Mouse (Mus musculus) liver, embryonic 15.5 days (tissue): Measurements from ENCODE around the gene Polr3gl. TPM values are rescaled to one million over a fixed set of nuclear protein-coding genes. Genes with fewer than 3 reads are reported as not detected.

Experiments
- ATAC-seq: fragments of 200-750 bp; cut with Nextera tagmentation; 2 replicates; pipeline ENCODE4 v1.8.0; 2017; ENCODE audit warnings: moderate number of reproducible peaks, mild to moderate bottlenecking, moderate library complexity; ENCODE audit not compliant: insufficient read depth
- H3K27ac ChIP-seq: fragments of 300-500 bp; sonication (generic); replicated peaks from 2 replicates; pipeline ENCODE4 v1.5.1; 2015; ENCODE audit warnings: mild to moderate bottlenecking, inconsistent platforms
- H3K27me3 ChIP-seq: fragments of 300-500 bp; sonication (generic); 2 replicates; pipeline ENCODE4 v1.6.1; 2015; ENCODE audit warnings: mild to moderate bottlenecking, inconsistent platforms
- H3K36me3 ChIP-seq: fragments of 300-500 bp; sonication (generic); replicated peaks from 2 replicates; pipeline ENCODE4 v1.6.1; 2015; ENCODE audit warnings: moderate library complexity, mild to moderate bottlenecking, inconsistent platforms
- H3K4me1 ChIP-seq: fragments of 300-500 bp; sonication (generic); replicated peaks from 2 replicates; pipeline ENCODE4 v1.6.1; 2015; ENCODE audit warnings: inconsistent platforms
- H3K4me2 ChIP-seq: fragments of 300-500 bp; sonication (generic); 2 replicates; pipeline ENCODE4 v1.6.1; 2015; ENCODE audit warnings: moderate library complexity, mild to moderate bottlenecking, inconsistent platforms
- H3K4me3 ChIP-seq: fragments of 300-500 bp; sonication (generic); replicated peaks from 2 replicates; pipeline ENCODE4 v1.5.1; 2015; ENCODE audit warnings: mild to moderate bottlenecking, inconsistent platforms
- H3K9ac ChIP-seq: fragments of 300-500 bp; sonication (generic); 2 replicates; pipeline ENCODE4 v1.6.1; 2015; ENCODE audit warnings: moderate library complexity, mild to moderate bottlenecking, inconsistent platforms
- H3K9me3 ChIP-seq: fragments of 300-500 bp; sonication (generic); replicated peaks from 2 replicates; pipeline ENCODE4 v1.6.1; 2016; ENCODE audit warnings: inconsistent platforms
- WGBS: fragments of 180-500 bp; shearing (Covaris S2); methylation state at CpG from one replicate; pipeline ENCODE4 v1.1.7; 2015; ENCODE audit warnings: mixed read lengths; ENCODE audit not compliant: insufficient replicate concordance; 5-methylcytosine and 5-hydroxymethylcytosine counted together
- polyA plus RNA-seq: library from polyadenylated mRNA; unstranded; fragments of >200 nt; fragmentation: Nextera tagmentation; extraction: Ambion mirVana; gene quantifications from 2 replicates; pipeline ENCODE4 v1.2.1, GENCODE M21; 2015

Gene Polr3gl
- polyA plus RNA-seq, 1 experiment from 2014 or later, result 10.9 TPM

- Histone ChIP-seq H3K9me3 (no peaks in the 10 kb centered on the region), H3K4me2 (no peak overlapping the region), H3K27me3 (no peaks in the 10 kb centered on the region), H3K4me1 (peaks cover 53% of the 10 kb centered on the region), H3K36me3 (no peaks in the 10 kb centered on the region), H3K4me3 (no peak overlapping the region), H3K27ac (peak overlapping the region; percentile 10; the same call in 1 of the 2 replicates), H3K9ac (no peak overlapping the region)
- no peak for ATAC-seq
- WGBS, result 38% methylated on average over 7 of the region's 7 CpGs
Measured at GRCm38 (mm10) chr3:96570643-96571042, 23.3 kb downstream of the Polr3gl start.

GRCm38 (mm10) chr3:96569966-96570605 is 23.9 kb downstream of the Polr3gl start:
- H3K9me3 ChIP-seq, result no peaks in the 10 kb centered on the region
- H3K27ac ChIP-seq, result 0 out of 2 replicates have a peak overlapping the region, but pooled peaks have one; percentile 10
- ATAC-seq, result no peak

DNA sequence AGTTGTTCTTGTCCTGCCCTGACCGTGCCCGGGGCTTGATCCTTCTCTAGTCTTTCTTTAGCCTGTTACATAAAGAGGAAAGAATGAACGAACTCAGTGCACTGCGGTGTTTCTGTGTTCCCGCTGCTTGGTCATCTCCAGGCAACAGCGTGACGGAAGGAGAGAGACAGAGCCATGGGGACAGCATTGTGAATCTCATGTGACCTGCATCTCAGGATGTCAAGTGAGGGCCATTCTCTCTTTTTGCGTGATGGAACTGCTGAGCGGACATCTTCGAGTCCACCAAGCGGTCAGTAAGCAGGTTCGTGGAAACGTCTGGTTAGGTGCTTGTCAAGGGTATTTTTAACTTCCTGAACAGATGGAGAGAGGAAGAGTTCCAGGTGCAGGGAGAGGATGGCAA is 24.5 kb downstream of the Polr3gl start:
- Histone ChIP-seq H3K4me3 (no peak overlapping the region), H3K4me2 (no peak overlapping the region), H3K4me1 (peaks cover 56% of the 10 kb centered on the region), H3K36me3 (no peaks in the 10 kb centered on the region), H3K9ac (no peak overlapping the region), H3K27me3 (no peaks in the 10 kb centered on the region), H3K27ac (no peak overlapping the region), H3K9me3 (no peaks in the 10 kb centered on the region)
- 82% methylated on average over 13 of the region's 13 CpGs for WGBS
- ATAC-seq, result no peak

More at GRCm38 (mm10) chr3:96569966-96570605, 23.9 kb downstream of the Polr3gl start:
- no peaks in the 10 kb centered on the region for H3K27me3 ChIP-seq
- peaks cover 52% of the 10 kb centered on the region for H3K4me1 ChIP-seq
- WGBS, result 68% methylated on average over 11 of the region's 11 CpGs
- no peaks in the 10 kb centered on the region for H3K36me3 ChIP-seq
- H3K4me3 ChIP-seq, result no peak overlapping the region
- H3K9ac ChIP-seq, result no peak overlapping the region
- H3K4me2 ChIP-seq, result no peak overlapping the region

DNA sequence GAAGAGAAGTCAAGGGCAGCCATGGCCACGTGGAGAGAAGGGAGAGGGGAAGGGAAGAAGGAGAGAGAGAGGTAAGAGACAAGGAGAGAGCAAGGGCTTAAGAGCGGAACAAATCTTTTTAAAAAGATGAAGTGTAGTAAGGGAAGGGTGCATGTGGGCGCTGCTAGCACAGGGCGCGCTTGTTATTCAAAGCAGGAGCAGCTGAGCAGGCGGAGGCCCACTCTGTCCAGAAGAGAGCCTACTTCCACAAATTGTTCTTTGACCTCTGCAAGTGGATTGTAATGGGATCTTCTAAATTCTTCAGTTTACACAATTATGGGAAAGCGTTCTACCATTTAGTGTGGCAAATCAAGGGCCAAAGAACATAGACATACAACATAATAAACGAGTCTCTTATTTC is 25.4 kb downstream of the Polr3gl start:
- Histone ChIP-seq H3K36me3 (no peaks in the 10 kb centered on the region), H3K4me2 (no peak overlapping the region), H3K4me1 (peaks cover 56% of the 10 kb centered on the region), H3K9ac (no peak overlapping the region), H3K4me3 (no peak overlapping the region), H3K27ac (no peak overlapping the region), H3K27me3 (no peaks in the 10 kb centered on the region), H3K9me3 (no peaks in the 10 kb centered on the region)
- ATAC-seq, result no peak
- WGBS, result 72% methylated on average over 8 of the region's 8 CpGs

GRCm38 (mm10) chr3:96566661-96567450 is 27.1 kb downstream of the Polr3gl start:
- 58% methylated on average over 8 of the region's 8 CpGs for WGBS
- H3K9me3 ChIP-seq, result no peaks in the 10 kb centered on the region
- no peak overlapping the region for H3K4me2 ChIP-seq

DNA sequence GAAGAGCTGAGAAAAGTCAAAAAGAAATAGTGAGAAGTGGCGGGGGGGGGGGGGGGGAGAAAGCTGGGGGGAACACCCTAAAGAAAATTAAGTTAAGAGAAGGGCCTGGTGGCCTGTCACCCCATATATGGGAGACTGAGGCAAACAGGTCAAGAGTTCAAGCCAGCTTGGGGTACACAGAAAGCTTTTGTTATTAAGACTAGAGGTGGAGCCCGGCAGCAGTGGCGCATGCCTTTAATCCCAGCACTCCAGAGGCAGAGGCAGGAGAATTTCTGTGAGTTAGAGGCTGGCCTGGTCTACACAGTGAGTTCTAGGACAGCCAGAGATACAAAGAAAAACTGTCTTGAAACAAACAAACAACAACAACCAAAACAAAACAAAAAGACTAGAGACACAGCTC is 28.9 kb downstream of the Polr3gl start:
- Histone ChIP-seq H3K27ac (peak overlapping the region; percentile 56), H3K36me3 (peaks cover 14% of the 10 kb centered on the region), H3K27me3 (no peaks in the 10 kb centered on the region), H3K9ac (no peak overlapping the region), H3K4me3 (no peak overlapping the region), H3K4me1 (peaks cover 64% of the 10 kb centered on the region), H3K9me3 (no peaks in the 10 kb centered on the region), H3K4me2 (peak overlapping the region; percentile 53)
- WGBS, result 51% methylated on average over 3 of the region's 3 CpGs
- no peak for ATAC-seq

More at GRCm38 (mm10) chr3:96566661-96567450, 27.1 kb downstream of the Polr3gl start:
- H3K27me3 ChIP-seq, result no peaks in the 10 kb centered on the region
- H3K27ac ChIP-seq, result no peak overlapping the region
- H3K36me3 ChIP-seq, result no peaks in the 10 kb centered on the region
- no peak for ATAC-seq
- H3K4me3 ChIP-seq, result no peak overlapping the region
- H3K9ac ChIP-seq, result no peak overlapping the region
- peaks cover 55% of the 10 kb centered on the region for H3K4me1 ChIP-seq

DNA sequence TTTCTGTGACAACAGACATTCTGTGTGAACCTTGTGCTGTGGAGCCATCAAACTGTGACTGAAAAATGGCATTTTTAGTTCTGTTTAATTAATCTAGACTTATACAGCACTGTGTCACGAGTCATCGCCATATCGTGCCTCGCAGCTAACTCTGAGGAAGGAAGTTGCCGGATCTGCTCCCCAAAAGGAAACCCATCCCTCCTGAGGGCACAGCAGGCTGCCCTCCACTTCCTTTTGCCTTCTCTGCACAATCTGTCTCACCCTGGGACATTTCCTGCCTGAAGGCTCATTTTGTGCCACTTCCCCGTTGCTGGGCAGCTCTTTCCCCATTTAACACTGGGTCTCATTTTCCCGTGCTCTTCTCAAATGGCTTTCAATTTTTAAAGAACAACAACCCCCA is 29.3 kb downstream of the Polr3gl start:
- peak overlapping the region; percentile 53 for H3K4me2 ChIP-seq
- H3K9me3 ChIP-seq, result no peaks in the 10 kb centered on the region
- peaks cover 66% of the 10 kb centered on the region for H3K4me1 ChIP-seq
- peak overlapping the region; percentile 30; the same call in 1 of the 2 replicates for H3K9ac ChIP-seq
- no peak overlapping the region for H3K4me3 ChIP-seq
- H3K36me3 ChIP-seq, result peaks cover 19% of the 10 kb centered on the region
- no peaks in the 10 kb centered on the region for H3K27me3 ChIP-seq
- 12% methylated on average over 7 of the region's 7 CpGs for WGBS
- peak overlapping the region; percentile 56 for H3K27ac ChIP-seq
- peak; percentile 47 for ATAC-seq

DNA sequence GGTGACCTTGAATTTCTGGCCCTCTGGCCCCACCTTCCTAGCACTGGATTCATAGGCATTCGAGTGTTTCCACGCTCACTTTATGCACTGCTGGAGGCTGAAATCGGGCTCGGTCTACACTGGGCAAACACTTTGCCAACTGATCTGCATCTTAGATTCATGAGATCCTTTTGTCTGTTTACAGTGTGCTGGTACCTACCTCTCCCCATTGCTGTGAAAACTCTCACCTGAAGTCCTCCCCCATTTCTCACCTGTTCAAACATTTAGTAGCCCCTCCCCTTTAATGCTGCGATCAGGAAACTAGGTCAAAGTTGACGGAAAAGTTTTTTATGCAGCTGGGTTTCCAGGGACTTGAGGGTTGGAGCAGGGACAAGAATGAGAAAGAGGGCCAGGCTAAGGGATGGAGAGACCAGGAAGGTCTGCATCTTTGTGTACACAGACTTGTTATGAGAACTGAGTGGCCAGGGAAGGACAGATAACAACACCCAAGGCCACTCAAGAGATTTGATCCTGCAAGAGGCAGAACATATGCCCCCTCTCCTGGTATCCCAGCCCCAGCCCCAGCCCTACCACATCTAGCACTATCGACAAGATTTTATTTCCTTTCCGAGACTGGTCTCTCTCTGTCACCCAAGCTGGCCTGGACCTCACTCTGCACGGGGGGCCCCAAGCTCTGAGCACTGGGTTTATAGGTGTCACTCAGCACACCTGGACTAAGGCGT is 29.9 kb downstream of the Polr3gl start:
- peak overlapping the region; percentile 53 for H3K4me2 ChIP-seq
- H3K4me1 ChIP-seq, result peaks cover 70% of the 10 kb centered on the region
- H3K9me3 ChIP-seq, result no peaks in the 10 kb centered on the region
- H3K27ac ChIP-seq, result peak overlapping the region; percentile 56
- no peaks in the 10 kb centered on the region for H3K27me3 ChIP-seq
- peaks cover 25% of the 10 kb centered on the region for H3K36me3 ChIP-seq
- WGBS, result 30% methylated on average over 10 of the region's 10 CpGs
- H3K9ac ChIP-seq, result 0 out of 2 replicates have a peak overlapping the region, but pooled peaks have one; percentile 30
- H3K4me3 ChIP-seq, result no peak overlapping the region
- 0 out of 2 replicates have a peak, but pooled peaks have one; percentile 3 for ATAC-seq

- Histone ChIP-seq H3K27ac (no peak overlapping the region), H3K4me3 (no peak overlapping the region), H3K27me3 (no peaks in the 10 kb centered on the region), H3K4me1 (peaks cover 70% of the 10 kb centered on the region), H3K36me3 (peaks cover 26% of the 10 kb centered on the region), H3K4me2 (no peak overlapping the region), H3K9me3 (no peaks in the 10 kb centered on the region), H3K9ac (no peak overlapping the region)
- no peak for ATAC-seq
- WGBS, result 52% methylated on average over 8 of the region's 8 CpGs
Measured at GRCm38 (mm10) chr3:96563267-96563666, 30.7 kb downstream of the Polr3gl start.

DNA sequence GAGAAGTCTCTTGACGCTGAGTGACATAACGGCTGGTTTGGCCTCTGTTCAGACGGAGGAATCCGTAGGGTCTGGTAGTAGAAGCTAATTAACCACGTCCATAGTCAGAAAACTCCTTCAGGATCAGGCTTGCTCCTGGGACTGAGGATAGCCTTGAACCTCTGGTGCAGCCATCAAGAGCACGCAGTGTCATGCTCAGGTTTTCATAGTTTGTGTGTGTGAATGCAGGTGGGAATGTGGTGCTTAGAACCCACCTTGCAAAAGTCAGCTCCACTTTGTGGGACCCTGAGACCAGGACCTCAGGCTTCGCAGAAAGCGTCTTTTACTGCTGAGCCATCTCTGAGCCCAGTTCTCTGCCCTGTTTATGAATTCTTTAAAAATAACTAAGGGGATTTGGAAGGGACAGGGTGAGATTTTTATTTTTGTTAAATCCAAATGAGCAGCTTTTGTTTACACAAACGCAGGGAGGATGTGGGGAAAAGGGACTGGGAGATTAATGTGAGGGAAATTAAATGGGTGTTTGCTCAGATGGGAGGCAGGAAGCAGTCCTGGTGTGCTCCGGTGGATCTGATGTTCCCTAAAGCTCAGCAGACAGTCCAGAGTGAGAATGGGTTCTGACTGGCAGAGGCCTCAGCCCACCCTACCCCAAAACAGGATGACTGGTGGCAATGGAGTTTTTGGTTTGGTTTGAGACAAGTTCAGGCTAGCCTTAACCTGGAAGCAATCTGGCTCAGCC is 31.9 kb downstream of the Polr3gl start:
- no peak for ATAC-seq
- Histone ChIP-seq H3K4me1 (peaks cover 66% of the 10 kb centered on the region), H3K4me2 (peak overlapping the region; percentile 21; the same call in 1 of the 2 replicates), H3K27ac (peak overlapping the region; percentile 43; the same call in 1 of the 2 replicates), H3K36me3 (peaks cover 26% of the 10 kb centered on the region), H3K9me3 (no peaks in the 10 kb centered on the region), H3K9ac (no peak overlapping the region), H3K4me3 (no peak overlapping the region), H3K27me3 (no peaks in the 10 kb centered on the region)
- WGBS, result 41% methylated on average over 10 of the region's 10 CpGs
